Mouse (Mus musculus): Measurements from ENCODE around the gene Dock8.
"Not testable (repeated sequence)": the region's sequence is repeated elsewhere in the genome, so short reads cannot be mapped to it uniquely, and the experiment has no call there.

The Dock8 gene

GRCm38 (mm10) chr19:24998561-24998960, 773 bp upstream of the Dock8 start:
- no peak for DNase-seq (ENCODE audit: low spot score in 2 of 2)

- DNase-seq (ENCODE audit: low spot score in 2 of 2), result no peak
Observed at GRCm38 (mm10) chr19:25000153-25000552, 819 bp downstream of the Dock8 start.

DNA sequence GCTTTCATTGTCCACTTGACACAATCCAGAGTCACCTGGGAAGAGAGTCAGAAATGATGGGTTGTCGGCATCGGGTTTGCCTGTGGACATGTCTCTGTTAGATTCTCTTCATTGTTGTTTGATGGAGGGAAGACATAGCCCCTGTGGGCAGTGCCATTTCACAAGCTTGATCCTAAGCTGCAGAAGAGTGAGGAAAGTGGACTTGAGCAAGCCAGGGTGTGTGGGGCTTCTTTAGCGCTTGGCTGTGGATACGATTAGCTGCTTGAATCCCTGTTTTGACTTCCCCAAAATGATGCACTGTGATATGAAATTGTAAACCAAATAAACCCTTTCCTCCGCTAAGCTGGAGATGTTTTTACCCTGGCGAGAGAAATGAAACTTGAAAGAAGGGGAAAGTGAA, 2.7 kb downstream of the Dock8 start:
- DNase-seq (ENCODE audit: low spot score in 2 of 2), result no peak

- DNase-seq (ENCODE audit: low spot score in 2 of 2), result peak; percentile 35 to 45
Observed at GRCm38 (mm10) chr19:25002828-25003227, 3.5 kb downstream of the Dock8 start.

DNA sequence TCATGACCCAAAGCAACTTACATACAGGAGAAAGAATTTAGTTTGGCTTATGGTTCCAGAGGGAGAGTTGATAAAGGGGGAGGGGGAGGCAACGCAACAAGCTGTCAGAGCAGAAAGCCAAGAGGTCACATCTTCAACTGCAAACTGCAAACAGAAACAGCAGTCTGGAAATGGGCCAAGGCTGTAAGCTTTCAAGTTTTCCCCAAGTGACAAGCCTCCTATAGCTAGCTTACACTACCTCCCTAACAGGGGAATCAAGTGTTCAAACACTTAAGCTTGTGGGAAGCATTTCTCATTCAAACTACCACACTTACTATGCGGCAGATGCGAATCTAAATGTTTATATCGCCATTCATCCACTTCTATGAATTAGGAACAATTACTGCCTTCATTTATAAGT, 4.5 kb downstream of the Dock8 start:
- peak in 1 of 2 experiments; percentile 17 for DNase-seq (ENCODE audit: low spot score in 2 of 2)

DNA sequence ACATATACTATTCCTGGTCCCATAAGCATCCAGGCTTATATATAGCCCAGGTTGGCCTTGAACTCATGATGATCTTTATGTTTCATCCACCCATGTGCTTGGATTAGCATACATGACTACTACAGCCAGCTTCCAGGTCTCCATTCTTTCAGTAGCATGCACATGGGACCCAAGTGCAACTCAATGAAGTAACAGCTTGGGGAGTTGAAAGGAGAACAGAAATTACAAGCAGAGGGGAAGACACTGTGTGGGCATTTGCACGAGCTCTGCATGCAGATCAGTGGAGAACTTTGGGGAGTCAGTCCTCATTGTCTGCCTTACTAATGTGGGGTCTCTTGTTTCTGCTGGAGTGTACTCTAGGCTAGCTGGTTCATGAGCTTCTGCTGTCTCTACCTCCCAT, 7.4 kb downstream of the Dock8 start:
- DNase-seq (ENCODE audit: low spot score in 2 of 2), result no peak

- DNase-seq (ENCODE audit: low spot score in 2 of 2), result no peak
Observed at GRCm38 (mm10) chr19:25008509-25008908, 9.2 kb downstream of the Dock8 start.

DNA sequence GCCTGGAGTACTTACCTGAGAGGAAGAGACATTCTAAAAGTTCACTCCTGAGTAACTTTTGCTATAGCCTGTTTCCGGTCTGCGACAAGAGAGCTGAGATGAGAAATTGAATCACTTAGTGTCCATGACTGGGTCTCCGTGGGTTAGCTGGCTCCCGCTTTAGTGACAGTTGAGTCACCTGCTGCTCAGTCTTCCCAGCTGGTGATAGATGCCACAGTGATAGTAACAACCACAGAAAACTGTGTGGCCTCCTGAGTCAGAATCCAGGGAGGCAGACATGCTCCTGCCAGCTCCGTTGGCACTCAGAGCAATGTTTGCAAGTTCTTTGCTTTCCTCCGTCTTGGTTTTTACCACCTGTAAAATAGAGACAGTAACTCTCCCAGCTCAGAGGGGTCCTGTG, 23.4 kb downstream of the Dock8 start:
- DNase-seq (ENCODE audit: low spot score in 2 of 2), result no peak

DNA sequence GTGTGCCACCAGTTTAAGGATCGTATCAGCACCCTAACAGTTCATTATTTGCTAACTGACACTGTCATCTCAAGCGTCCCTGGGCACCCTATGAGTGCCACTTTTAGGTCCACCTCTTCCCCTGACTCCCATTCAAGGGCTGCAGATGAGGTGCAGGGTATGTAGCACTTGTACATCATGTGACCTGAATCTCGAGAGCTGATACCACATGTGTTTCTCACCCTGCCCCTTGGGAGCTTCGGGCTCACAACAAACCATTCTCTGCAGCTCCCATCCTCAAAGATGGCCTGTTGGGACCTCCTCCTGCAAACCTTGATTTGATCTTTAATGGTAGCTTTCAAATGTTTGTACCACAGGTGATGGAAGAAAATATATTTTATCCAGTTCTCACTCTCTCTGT, 32.4 kb downstream of the Dock8 start:
- no peak for DNase-seq (ENCODE audit: low spot score in 2 of 2)

GRCm38 (mm10) chr19:25033008-25033407, 33.7 kb downstream of the Dock8 start:
- DNase-seq (ENCODE audit: low spot score in 2 of 2), result not testable (repeated sequence)

DNA sequence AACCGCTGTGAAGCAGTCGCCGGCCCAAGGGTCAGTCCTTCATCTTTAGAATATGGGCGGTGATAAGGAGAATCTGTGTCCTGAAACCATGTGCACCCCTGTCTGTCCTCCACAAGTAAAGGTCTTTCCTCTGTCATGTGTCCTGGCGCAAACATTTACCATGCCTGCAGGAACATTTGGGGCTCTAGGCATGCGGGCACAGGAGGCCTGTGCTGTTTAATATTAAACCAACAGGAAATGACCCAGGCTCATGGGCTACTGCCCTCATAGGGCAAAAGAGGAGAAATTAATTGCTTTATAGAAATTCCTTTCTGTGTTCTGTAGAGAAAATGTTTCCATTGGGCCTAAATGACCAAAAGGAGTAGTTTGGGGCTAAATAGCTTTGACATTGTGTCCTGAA, 36.5 kb downstream of the Dock8 start:
- no peak for DNase-seq (ENCODE audit: low spot score in 2 of 2)

DNA sequence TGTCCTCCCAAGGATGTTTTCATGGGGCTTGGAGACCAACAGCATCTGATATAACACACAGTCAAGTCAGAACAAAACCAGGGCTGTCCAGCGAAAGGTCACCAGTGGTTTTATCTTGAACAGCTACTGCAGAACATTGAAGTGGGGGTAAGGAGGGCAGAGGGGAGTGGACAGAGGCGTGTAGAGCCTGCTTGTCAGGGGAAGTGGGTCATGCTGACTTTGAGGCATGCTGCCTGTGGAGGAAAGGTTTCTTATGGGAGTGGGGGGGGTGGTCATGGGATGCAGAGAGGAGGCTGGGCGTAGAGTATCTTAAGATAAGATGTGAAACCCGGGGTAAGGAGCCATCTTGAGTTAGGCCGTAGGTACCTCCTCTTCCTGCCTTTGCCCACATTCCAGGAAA, 37.5 kb downstream of the Dock8 start:
- no peak for DNase-seq (ENCODE audit: low spot score in 2 of 2)

DNA sequence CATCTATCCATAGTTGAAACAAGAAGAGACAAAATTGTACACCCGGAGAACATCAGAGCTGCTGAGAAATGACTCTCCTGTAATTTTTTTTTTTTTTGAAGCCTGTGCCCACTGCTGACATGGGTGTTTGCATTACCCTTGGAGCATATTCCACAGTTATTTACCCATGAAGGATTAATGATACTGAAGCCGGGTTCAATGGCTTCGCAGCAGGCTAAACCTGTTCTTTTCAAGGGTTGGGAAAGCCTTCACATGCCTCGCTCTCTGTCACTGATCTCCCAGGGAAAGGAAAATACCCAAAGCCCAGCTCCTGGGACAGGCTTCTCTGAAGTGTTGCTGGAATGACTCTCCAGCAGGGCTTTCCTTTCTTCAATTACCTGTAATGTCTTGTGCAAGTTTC, 37.9 kb downstream of the Dock8 start:
- DNase-seq (ENCODE audit: low spot score in 2 of 2), result no peak

GRCm38 (mm10) chr19:25038293-25038692, 39.0 kb downstream of the Dock8 start:
- DNase-seq (ENCODE audit: low spot score in 2 of 2), result no peak

GRCm38 (mm10) chr19:25041209-25041608, 41.9 kb downstream of the Dock8 start:
- DNase-seq (ENCODE audit: low spot score in 2 of 2), result no peak

- no peak for DNase-seq (ENCODE audit: low spot score in 2 of 2)
Observed at GRCm38 (mm10) chr19:25042973-25043372, 43.6 kb downstream of the Dock8 start.

- no peak for DNase-seq (ENCODE audit: low spot score in 2 of 2)
Observed at GRCm38 (mm10) chr19:25044057-25044456, 44.7 kb downstream of the Dock8 start.

GRCm38 (mm10) chr19:25052355-25052754, 53.0 kb downstream of the Dock8 start:
- DNase-seq (ENCODE audit: low spot score in 2 of 2), result peak; percentile 80

DNA sequence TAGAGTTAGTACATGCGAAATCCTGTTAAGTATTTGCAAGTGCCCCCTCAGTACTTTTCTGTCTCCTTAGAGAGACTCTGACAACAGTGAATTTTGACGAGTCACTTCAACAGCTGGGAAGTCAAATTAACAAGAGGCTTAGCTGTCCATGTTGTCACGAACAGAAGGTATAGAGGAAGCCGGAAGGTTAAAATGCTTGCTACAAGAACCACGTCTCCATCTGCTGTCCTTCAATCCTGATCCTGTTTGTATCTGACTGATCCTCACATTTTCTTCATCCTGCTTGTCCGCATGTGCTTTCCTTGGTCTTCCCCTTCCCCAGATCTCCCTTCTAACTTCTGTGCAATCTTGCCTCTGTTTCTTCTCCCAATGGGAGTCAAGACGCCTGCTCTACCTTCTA, 53.8 kb downstream of the Dock8 start:
- DNase-seq (ENCODE audit: low spot score in 2 of 2), result peak in 1 of 2 experiments; percentile 4

GRCm38 (mm10) chr19:25055025-25055424, 55.7 kb downstream of the Dock8 start:
- no peak for DNase-seq (ENCODE audit: low spot score in 2 of 2)

GRCm38 (mm10) chr19:25055559-25055958, 56.2 kb downstream of the Dock8 start:
- no peak for DNase-seq (ENCODE audit: low spot score in 2 of 2)

DNA sequence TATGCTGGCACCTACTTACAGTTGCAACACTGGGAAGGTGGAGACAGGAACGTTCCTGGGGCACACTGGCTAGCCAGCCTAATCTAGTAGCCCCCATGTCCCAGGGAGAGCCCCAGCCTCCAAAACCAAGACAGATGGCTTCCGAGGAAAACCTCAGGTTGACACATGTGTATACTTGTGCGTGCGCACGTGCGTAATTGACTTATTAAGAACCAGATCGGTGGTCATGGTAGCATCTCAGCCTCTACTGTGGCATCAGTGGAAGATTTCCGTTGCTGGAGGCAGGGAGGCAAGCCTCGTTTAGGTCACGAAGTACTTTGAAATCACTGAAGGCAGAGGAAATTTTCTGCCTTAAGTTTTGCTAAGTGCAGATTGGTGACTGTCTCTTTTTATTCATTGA, 56.9 kb downstream of the Dock8 start:
- DNase-seq (ENCODE audit: low spot score in 2 of 2), result no peak

DNA sequence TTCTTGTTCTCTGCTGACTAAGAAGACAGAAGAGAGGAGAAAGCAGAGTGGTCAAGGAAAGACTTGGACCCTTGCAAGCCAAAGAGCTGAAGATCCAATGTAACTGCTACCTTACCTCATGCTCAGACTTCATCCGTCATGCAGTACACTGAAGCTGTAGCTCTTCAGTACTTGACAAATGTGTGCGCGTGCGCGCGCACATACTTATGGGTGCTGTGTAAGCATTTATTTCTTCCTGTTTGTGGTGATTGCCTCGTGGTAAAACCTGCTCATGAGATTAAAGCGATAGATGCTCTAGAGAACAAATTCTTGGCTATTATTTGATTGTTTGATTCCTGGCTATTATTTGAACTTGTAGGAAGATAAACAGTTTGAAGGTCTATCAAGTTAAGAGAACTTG, 58.5 kb downstream of the Dock8 start:
- DNase-seq (ENCODE audit: low spot score in 2 of 2), result no peak

GRCm38 (mm10) chr19:25059847-25060364, 60.6 kb downstream of the Dock8 start:
- DNase-seq (ENCODE audit: low spot score in 2 of 2), result no peak

- no peak for DNase-seq (ENCODE audit: low spot score in 2 of 2)
Observed at GRCm38 (mm10) chr19:25060375-25060774, 61.0 kb downstream of the Dock8 start.

Measured in natural killer cell, adult 2 months (primary cell).